Mouse (Mus musculus) ZHBTc4 (cell line): ENCODE results near the gene Asf1a.
"Not testable (repeated sequence)": the region's sequence is repeated elsewhere in the genome, so short reads cannot be mapped to it uniquely, and the experiment has no call there.

Source experiments
- DNase-seq: peaks from one replicate; pipeline ENCODE4 v3.0.0-alpha.2; 2011; ENCODE audit warnings: low read depth, low spot score

Asf1a gene

DNA sequence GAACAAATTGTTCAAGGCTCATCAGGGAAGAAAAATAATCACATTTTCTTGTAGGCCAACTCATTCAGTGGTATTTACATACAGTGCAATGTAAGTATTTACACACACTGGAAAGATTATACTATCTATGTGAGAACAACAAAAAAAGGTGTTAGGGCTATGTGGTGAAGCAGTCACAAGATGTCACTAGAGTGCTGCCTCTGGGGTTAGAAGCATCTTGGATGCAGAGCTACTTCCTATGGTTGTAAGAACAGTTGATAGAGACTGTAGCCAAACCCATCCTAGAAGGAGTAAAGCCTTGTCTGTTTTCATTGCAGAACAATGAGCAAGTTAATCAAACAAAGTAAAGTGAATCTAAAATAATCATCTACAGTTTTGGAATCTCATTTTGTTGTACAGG lies 45.0 kb downstream of the Asf1a start:
- peak; percentile 38 for DNase-seq

DNA sequence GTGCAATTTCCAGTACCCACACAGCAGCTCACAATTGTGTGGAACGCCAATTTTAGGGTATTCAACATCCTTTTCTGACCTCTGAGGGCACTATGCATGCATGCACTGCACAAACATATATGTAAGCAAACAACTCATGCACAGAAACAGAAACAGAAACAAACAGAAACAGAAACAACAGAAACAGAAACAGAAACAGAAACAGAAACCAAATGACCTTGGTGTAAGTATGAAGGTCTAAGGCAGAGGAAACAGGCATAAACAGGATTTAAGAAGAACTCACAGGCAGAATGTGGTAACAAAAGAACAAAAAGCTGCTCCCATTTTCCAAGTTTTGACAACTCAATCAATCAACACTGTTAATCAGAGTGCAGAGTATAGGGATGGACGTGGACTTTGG lies 54.1 kb downstream of the Asf1a start:
- DNase-seq, result no peak

DNA sequence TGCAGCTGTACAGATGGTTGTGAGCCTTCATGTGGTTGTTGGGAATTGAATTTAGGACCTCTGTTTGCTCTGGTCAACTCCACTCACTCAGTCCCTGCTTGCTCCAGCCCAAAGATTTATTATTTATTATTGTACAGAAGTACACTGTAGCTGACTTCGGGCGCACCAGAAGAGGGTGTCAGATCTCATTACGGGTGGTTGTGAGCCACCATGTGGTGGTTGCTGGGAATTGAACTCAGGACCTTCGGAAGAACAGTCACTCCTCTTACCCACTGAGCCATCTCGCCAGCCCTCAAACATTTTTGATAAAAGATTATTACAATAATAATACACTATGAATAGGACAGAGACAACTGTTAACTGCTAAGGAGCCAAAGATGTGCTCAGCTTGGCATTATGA lies 57.7 kb downstream of the Asf1a start:
- not testable (repeated sequence) for DNase-seq
